Mouse (Mus musculus) urinary bladder, postnatal 36 days (tissue): Measurements from ENCODE around the gene Hmgb1.

Experiments
- DNase-seq, 2 experiments: peaks; one replicate each; pipeline ENCODE4 v3.0.0; 2022; ENCODE audit warnings: low spot score in 2 of 2, mixed read lengths in 1 of 2

Hmgb1 gene

GRCm38 (mm10) chr5:149027389-149027788 lies 156.9 kb downstream of the Hmgb1 start:
- no peak for DNase-seq

GRCm38 (mm10) chr5:149021120-149021519 lies 163.2 kb downstream of the Hmgb1 start:
- DNase-seq: no peak

GRCm38 (mm10) chr5:149020681-149021062 lies 163.6 kb downstream of the Hmgb1 start:
- DNase-seq: no peak

GRCm38 (mm10) chr5:149020059-149020680 lies 164.1 kb downstream of the Hmgb1 start:
- DNase-seq: no peak

GRCm38 (mm10) chr5:149017666-149018415 lies 166.4 kb downstream of the Hmgb1 start:
- DNase-seq: no peak

GRCm38 (mm10) chr5:149017181-149017580 lies 167.1 kb downstream of the Hmgb1 start:
- no peak for DNase-seq

- no peak for DNase-seq
Observed at GRCm38 (mm10) chr5:149016261-149016660, 168.0 kb downstream of the Hmgb1 start.

GRCm38 (mm10) chr5:149015335-149016201 lies 168.7 kb downstream of the Hmgb1 start:
- DNase-seq: no peak

GRCm38 (mm10) chr5:149014600-149015268 lies 169.6 kb downstream of the Hmgb1 start:
- DNase-seq: peak in 1 of 2 experiments; percentile 44

GRCm38 (mm10) chr5:149013817-149014508 lies 170.3 kb downstream of the Hmgb1 start:
- DNase-seq: no peak

- no peak for DNase-seq
Observed at GRCm38 (mm10) chr5:149009111-149009510, 175.2 kb downstream of the Hmgb1 start.

- DNase-seq: no peak
Observed at GRCm38 (mm10) chr5:149007295-149007646, 177.0 kb downstream of the Hmgb1 start.

GRCm38 (mm10) chr5:149006362-149007294 lies 177.7 kb downstream of the Hmgb1 start:
- DNase-seq: peak; percentile 100

GRCm38 (mm10) chr5:149005701-149006361 lies 178.5 kb downstream of the Hmgb1 start:
- DNase-seq: no peak

GRCm38 (mm10) chr5:149005083-149005482 lies 179.2 kb downstream of the Hmgb1 start:
- DNase-seq: no peak

GRCm38 (mm10) chr5:149003137-149003536 lies 181.2 kb downstream of the Hmgb1 start:
- DNase-seq: no peak

GRCm38 (mm10) chr5:149002803-149003115 lies 181.5 kb downstream of the Hmgb1 start:
- no peak for DNase-seq

GRCm38 (mm10) chr5:149002034-149002802 lies 182.1 kb downstream of the Hmgb1 start:
- no peak for DNase-seq

- peak in 1 of 2 experiments; percentile 59 for DNase-seq
Observed at GRCm38 (mm10) chr5:148999802-149000201, 184.5 kb downstream of the Hmgb1 start.
